28 mouse cellular contexts compared by ENCODE assay signal in the genomic region with DNA sequence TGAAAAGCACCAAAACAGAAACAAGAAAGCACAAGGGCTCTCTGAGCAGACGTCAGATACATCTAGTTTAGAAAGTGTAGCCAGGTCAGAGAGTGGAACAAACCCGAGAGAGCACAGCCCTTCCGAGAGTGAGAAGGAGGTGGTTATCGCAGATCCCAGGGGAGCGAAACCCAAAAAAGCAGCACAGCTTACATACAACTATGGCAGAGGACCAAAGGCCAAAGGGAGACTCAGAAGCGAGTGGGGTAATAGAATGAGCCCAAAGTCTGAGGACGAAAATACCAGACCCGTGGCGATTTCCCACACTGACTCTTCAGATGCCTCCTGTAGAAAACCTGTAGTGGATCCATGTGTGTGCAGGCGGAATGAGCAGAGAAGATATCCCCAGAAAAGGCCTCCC. TPM values are rescaled to one million over a fixed set of nuclear protein-coding genes. Genes with fewer than 3 reads are reported as not detected.
"Had no signal": no experiment of that assay in that cellular context is flagged by ENCODE, and none has a peak within 500 bp of the region (broad histone marks: within the 10 kb centered on the region; RNA-seq: fewer than 3 reads in every experiment).

No protein-coding gene starts in this region.

- DNase-seq: kidney, adult 8-10 months; kidney, postnatal 10 days; kidney, postnatal 36 days; left cerebral cortex, postnatal 4 days; lung, adult 18-20 months; lung, postnatal 10 days; lung, postnatal 36 days; retina, postnatal 1 day; right cerebral cortex, postnatal 25 days; spleen, adult 18-20 months; thymus, postnatal 36 days had no signal

- H3K27ac ChIP-seq: kidney, embryonic 15.5 days; limb, embryonic 12.5 days; limb, embryonic 15.5 days; liver, embryonic 14.5 days; lung, embryonic 15.5 days; midbrain, embryonic 10.5 days; midbrain, embryonic 13.5 days; neural tube, embryonic 13.5 days had no signal

- H3K9me3 ChIP-seq: kidney, embryonic 15.5 days; limb, embryonic 12.5 days; limb, embryonic 15.5 days; lung, embryonic 15.5 days; megakaryocyte, embryonic 14.5 days; midbrain, embryonic 10.5 days; midbrain, embryonic 13.5 days; neural tube, embryonic 13.5 days had no signal

- ATAC-seq: midbrain, embryonic 13.5 days; midbrain, embryonic 16.5 days had no signal

- H3K4me3 ChIP-seq: kidney, embryonic 15.5 days; limb, embryonic 12.5 days; limb, embryonic 15.5 days; lung, embryonic 15.5 days; megakaryocyte, embryonic 14.5 days; midbrain, embryonic 10.5 days; midbrain, embryonic 13.5 days; myocyte; neural tube, embryonic 13.5 days had no signal

- H3K4me2 ChIP-seq: kidney, embryonic 15.5 days; limb, embryonic 12.5 days; limb, embryonic 15.5 days; lung, embryonic 15.5 days; midbrain, embryonic 13.5 days; neural tube, embryonic 13.5 days had no signal

- H3K9ac ChIP-seq: kidney, embryonic 15.5 days; limb, embryonic 12.5 days; limb, embryonic 15.5 days; liver, embryonic 14.5 days; lung, embryonic 15.5 days; midbrain, embryonic 13.5 days; neural tube, embryonic 13.5 days had no signal

- H3K27me3 ChIP-seq: kidney, embryonic 15.5 days; limb, embryonic 12.5 days; limb, embryonic 15.5 days; lung, embryonic 15.5 days; megakaryocyte, embryonic 14.5 days; midbrain, embryonic 13.5 days; neural tube, embryonic 13.5 days had no signal

RNA-seq across cellular contexts. Expression of a gene that starts 56.8 kb away (rescaled TPM):
- total RNA-seq: layer of hippocampus, adult 8-10 months; layer of hippocampus, postnatal 14 days; left cerebral cortex, adult 8-10 months; left cerebral cortex, postnatal 14 days; left cerebral cortex, postnatal 4 days; monocyte, adult 5-6 weeks; neutrophil, adult 5-6 weeks had no signal
- polyA plus RNA-seq: limb, embryonic 12.5 days; limb, embryonic 15.5 days; midbrain, embryonic 10.5 days; midbrain, embryonic 13.5 days; midbrain, embryonic 16.5 days; neural tube, embryonic 13.5 days had no signal
